Mouse (Mus musculus) R1 (cell line): ENCODE results near the gene Oxt.

Experiments used
- DNase-seq: peaks from one replicate; pipeline ENCODE4 v3.0.0-alpha.2; 2018; ENCODE audit warnings: low read depth, low spot score

The Oxt gene

DNA sequence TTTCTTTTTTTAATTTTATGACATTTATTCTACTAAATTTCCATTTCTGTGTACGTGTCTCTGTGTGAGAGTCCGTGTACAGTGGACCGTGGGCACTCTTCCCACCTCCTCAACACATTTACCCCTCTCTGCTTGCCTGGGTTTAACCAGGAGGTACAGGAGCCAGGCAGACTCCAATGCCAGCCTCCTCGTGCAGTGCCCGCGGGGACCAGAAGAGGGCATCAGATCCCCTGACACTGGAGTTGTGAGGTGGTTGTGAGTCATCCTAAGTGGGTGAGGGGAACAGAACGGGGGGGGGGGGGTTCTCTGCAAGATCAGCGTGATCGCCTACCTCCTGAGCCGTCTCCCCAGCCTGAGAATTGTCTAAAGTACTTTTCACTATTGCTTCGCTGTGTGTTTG lies 2.2 kb downstream of the Oxt start:
- DNase-seq: peak; percentile 64

DNA sequence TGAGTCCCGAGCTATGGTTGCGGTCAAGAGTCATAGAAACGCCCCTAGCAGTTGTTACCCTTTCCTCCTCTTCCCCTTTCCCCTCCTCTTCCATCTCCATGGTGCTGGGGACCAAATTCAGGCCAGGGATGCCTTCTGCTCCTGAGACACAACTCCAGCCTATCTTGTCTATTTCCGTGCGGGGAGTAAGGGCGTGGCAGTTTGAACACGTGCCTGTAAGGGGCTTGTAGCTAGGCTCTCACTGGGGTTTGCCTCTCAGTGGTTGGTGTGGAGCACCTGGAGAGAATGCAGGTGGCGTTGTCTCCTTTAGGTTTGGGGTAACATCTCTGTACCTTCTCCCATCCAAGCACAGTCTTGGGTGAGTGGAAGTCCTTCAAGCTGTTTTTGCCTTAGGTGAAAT lies 3.8 kb downstream of the Oxt start:
- peak; percentile 29 for DNase-seq

DNA sequence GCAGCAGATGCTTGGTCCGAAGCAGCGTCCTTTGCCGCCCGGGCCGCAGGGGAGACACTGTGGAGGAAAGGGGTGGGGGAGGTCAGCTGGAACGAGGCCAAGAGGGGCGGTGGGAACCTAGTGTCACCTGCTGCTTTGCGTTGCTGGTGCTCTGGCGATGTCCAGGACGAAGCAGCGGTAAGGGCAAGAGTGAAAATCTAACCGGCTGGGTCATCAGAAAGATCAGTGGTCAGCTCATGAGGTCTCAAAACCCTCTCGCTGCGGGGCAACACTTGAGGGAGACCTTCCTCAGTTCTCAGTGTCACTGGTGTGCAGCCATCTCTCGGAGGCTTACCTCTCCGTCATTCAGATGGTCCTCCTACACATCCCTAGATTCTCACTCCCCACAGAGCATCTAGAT lies 5.2 kb downstream of the Oxt start:
- no peak for DNase-seq

DNA sequence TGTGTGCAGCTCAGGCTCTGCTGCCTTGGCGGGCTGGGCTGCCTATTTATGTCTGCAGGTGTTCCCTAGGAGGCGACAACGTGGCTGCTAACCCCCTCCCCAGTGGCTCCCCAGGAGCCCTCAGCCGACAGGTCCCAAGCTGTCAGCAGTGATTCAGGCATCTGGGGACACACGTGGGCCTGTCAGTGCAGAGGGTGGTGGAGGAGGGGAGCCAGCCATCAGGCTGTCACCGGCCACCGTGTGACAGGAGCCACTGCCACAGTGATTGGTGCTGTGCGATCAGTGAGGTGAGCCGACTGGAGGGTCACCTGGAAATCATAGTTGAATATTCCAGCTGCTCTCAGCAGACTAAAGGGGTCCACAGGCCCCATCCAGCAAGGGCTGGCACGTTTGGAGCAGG lies 6.6 kb downstream of the Oxt start, which contains the start of gene Avp:
Gene Avp, minus strand, starts transcription at position 3 of the 400 bp plus-strand sequence.
- DNase-seq: no peak

DNA sequence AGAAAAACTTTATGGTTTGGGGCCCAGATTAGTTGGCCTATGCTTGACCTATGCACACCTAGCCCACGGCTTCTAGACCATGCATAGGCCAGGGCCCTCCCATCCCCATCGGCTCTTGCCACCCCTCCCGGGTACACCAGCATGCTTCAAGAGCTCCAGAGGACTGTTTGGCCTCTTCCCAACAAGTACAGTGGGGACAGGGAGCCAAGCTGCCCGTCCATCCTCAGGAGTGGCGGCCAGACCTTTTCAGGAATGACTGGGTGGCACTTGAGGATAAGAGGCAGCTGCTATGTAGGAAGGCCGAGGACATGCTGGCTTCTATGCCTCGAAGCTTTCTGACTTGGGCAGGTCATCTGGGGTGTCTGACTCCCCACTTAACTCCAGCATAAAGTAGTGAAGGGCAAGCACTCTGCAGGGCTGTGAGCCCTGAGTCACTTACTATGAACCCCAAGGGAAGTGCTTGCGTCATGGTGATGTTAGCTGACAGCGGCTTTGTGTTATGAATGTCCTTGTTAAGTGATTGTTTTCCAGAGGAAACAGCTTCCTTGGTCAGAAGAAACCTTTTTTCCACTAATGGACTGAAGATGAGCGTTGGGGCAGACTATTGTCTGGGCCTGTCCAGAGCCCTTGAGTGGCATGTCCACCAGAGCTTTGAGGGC lies 8.1 kb downstream of the Oxt start:
- DNase-seq: no peak

DNA sequence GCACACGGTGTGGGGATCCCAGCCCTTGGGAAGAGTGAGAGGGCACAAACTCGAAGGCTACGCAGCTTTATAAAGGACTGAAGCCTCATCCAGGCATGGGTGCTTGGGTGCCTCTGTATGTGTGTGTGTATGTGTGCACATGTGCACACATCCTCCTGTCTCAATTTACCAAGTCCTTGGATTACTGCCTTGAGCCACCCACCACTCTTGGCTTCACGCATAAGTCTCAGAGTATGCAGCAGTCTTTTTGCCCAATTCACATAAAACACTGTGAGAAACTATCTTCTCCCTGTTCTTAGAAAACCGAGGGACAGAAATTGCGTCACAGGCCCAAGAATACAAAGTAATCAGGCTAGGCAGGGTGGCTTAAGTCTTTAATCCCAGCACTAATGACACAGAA lies 10.0 kb downstream of the Oxt start:
- no peak for DNase-seq

DNA sequence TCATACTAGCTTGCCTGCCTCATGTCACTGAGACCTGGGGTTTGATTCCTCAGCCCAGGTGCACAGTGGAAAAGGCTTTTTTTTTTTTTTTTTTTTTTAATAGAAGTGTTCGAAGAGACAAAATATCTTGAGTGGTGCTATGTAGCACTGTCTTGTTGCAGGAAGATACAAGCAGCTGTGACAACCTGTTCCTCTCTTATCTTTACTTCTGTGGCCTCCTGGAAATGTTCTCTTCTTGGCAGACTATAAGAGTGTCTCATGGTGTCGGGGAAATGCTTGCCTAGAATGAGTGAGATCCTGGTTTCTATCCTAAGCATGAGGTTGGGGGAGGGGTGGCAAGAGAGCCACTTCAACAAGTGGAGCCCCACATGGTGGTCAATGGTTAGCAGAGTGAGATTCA lies 12.4 kb downstream of the Oxt start:
- no peak for DNase-seq

DNA sequence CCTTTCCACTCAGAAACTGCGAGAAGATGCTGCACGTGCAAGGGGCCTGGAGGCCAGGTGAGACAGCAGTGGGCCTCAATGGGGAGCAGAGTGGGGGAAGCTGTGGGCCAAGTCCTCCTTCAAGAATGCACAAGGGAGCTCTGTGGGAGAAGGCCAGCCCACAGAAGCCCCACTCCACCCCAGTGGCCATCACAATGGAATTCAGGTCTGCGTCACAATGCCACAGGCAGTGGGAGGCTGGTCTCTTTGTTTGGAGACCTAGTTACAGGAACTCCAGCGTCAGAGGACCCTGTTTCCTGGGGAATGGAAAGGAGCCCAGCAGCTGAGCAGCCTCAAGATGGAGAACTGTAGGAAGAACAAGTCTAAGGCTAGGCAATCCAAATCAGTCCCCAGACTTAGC lies 13.2 kb downstream of the Oxt start:
- peak; percentile 52 for DNase-seq

DNA sequence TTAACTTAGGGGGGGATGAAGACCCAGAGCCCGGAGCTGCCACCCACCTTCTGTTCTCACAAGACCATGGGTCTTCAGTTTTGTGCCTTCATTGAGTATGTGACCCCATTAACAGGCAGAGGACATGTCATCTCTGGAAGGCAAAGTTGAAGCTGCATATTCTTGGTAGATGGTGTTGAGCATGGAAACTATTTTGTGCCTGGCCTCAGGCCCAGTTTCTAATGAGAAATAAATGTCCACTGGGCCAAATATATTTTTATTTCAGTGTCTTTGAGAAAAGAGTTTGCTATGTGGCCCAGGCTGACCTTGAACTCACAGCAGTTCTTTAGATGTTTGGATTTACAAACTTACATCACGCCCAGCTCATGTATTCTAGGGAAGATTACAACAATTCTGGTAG lies 13.8 kb downstream of the Oxt start:
- no peak for DNase-seq

DNA sequence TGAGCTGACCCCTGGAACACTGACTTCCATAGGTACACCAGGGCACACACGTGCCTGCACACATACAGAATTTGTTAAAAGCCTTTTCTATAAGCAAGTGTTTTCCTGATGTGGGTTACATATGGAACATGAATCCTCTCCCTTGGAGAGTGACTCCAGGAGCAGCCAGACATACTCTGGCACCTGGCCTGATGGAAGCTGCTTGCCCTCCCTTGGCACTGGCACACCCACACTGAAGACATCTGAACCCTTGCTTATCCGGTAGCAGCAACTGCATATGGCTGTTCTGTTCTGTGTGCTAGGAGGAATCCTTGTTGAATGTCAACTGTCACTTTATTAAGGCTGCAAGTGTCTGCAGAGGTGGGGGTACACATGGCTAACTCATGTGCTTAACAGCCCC lies 15.0 kb downstream of the Oxt start:
- no peak for DNase-seq

DNA sequence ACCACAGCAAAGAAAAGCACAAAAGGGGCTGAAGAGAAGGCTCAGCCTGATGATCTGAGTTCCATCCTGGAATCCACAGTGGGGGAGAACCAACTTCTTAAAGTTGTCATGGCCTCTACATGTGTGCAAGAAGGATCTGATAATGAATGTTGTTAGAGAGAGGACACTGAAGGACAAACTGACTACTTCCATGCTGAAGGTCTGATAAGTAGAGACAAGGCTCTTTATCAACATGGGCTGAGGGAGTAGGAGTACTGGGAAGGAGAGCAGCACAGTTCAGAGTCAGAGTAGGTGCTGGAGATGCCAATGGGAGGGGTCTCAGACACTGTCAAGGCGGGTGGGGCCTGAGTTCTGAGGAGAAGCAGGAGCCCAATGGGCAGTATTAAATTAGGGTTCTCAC lies 19.6 kb downstream of the Oxt start:
- no peak for DNase-seq

DNA sequence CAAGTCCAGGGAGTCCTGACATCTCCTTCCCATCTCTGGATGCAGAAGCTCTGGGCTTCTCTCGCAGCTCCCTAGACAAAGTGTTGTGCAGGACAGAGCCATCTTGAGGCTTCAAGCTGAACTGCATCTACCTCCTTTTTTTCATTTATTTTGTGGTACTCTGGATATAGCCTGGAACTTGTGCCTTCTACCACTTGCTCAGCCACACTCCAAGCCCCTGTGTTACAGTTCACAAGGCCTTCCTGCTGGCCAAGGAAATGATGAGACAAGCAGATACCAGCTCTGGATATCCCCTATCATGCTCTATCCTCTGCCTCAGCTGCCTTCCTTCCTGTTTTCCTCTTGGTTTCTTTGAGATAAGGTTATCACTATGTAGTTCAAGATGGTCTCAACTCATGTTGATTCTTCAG lies 21.6 kb downstream of the Oxt start:
- peak; percentile 52 for DNase-seq

DNA sequence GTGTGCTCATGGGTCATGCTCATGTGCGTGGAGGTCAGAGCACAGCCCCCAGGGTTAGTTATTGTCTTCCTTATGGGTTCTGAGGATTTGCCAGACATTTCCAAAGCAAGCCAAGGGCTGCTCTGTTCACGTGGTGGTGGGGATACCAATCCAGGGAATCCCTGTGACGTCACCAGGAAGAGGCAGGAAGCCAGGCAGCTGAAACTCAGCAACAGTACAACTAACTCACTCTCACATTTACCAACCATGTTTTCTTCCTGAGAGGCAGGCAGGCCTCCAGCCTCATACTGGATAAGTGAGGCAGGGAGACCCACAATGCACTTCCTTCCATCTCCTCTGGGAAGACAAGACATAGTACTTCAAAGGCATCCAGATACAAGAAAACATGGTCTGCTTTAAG lies 22.4 kb downstream of the Oxt start:
- DNase-seq: no peak

DNA sequence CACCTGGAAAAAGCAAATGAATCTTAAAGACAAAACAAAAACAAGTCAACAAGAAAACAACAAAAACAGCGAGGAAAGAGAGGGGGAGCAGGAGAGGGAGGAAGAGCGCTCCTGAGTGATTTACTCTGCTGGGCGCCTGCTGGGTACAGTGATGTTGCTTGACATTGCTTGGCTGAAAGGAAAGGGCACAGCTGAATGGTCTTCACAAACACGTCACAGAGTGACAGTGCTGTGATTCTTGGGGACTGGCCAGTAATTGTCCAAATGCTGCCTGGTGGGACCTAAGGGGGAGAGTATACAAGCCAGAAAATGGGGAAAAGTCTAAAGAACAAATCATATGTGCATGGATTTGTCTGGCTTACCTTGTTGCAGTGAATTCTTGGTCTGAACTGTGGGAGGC lies 26.2 kb downstream of the Oxt start:
- DNase-seq: no peak

DNA sequence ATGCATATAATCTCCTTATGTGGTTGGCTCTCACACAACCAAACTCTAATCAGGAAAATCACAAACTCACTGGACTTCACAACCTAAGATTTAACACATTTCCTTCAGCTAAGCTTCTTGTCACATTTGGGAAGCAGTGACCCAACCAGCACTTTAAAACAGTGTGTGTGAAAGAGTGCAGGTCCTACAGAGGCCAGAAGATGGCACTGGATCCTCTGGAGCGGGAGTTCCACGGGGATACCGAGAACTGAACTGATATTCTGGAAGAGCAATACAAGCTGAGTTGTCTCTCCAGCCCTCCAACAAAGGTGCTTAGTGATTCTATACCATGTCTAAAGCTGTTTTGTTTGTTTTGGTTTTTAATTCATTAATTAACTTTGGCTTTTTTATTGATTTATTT lies 37.1 kb downstream of the Oxt start:
- peak; percentile 64 for DNase-seq

DNA sequence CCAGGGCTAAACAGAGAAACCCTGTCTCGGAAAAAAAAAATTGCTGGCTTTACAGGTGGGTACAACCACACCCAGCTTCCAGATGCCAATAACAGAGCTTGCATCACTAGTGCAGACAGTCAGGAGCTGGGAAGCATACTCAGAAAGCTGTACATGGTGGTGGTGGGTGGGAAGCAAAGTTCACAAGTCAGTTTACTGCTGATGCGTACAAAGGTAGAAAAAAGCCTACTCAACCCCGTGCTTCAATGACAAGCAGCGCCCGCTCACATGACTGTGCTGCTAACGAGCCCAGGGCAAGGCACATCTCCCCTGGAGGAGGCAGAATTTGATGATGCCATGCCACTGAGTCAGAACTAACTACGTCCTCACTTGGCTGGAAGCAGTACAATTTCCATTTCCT lies 43.0 kb downstream of the Oxt start:
- no peak for DNase-seq
